Mouse (Mus musculus) neural tube, embryonic 15.5 days (tissue): ENCODE measurements around the gene Olfr131. TPM values are rescaled to one million over a fixed set of nuclear protein-coding genes. Genes with fewer than 3 reads are reported as not detected.
"Not testable (repeated sequence)": the region's sequence is repeated elsewhere in the genome, so short reads cannot be mapped to it uniquely, and the experiment has no call there.

Source experiments
- ATAC-seq: fragments of 200-750 bp; cut with Nextera tagmentation; 2 replicates; pipeline ENCODE4 v1.8.0; 2017; ENCODE audit warnings: mild to moderate bottlenecking, moderate TSS enrichment, moderate library complexity; ENCODE audit not compliant: low FRiP score
- H3K27ac ChIP-seq: fragments of 300-500 bp; sonication (generic); replicated peaks from 2 replicates; pipeline ENCODE4 v1.5.1; 2015; ENCODE audit warnings: mild to moderate bottlenecking, inconsistent platforms
- H3K27me3 ChIP-seq: fragments of 300-500 bp; sonication (generic); replicated peaks from 2 replicates; pipeline ENCODE4 v1.6.1; 2015; ENCODE audit warnings: inconsistent platforms
- H3K36me3 ChIP-seq: fragments of 300-500 bp; sonication (generic); 2 replicates; pipeline ENCODE4 v1.6.1; 2015; ENCODE audit warnings: inconsistent platforms
- H3K4me1 ChIP-seq: fragments of 300-500 bp; sonication (generic); 2 replicates; pipeline ENCODE4 v1.6.1; 2015; ENCODE audit warnings: inconsistent platforms
- H3K4me2 ChIP-seq: fragments of 300-500 bp; sonication (generic); 2 replicates; pipeline ENCODE4 v1.6.1; 2015; ENCODE audit warnings: inconsistent platforms, mild to moderate bottlenecking, moderate library complexity
- H3K4me3 ChIP-seq: fragments of 300-500 bp; sonication (generic); replicated peaks from 2 replicates; pipeline ENCODE4 v1.5.1; 2015; ENCODE audit warnings: mild to moderate bottlenecking, inconsistent platforms
- H3K9ac ChIP-seq: fragments of 300-500 bp; sonication (generic); replicated peaks from 2 replicates; pipeline ENCODE4 v1.6.1; 2015; ENCODE audit warnings: mild to moderate bottlenecking, inconsistent platforms
- H3K9me3 ChIP-seq: fragments of 300-500 bp; sonication (generic); replicated peaks from 2 replicates; pipeline ENCODE4 v1.6.1; 2016; ENCODE audit warnings: inconsistent platforms
- WGBS: fragments of 180-500 bp; shearing (Covaris S2); methylation state at CpG from one replicate; pipeline ENCODE4 v1.1.7; 2015; ENCODE audit warnings: mixed read lengths; 5-methylcytosine and 5-hydroxymethylcytosine counted together
- polyA plus RNA-seq: library from polyadenylated mRNA; unstranded; fragments of >200 nt; fragmentation: Nextera tagmentation; extraction: Ambion mirVana; gene quantifications from 2 replicates; pipeline ENCODE4 v1.2.1, GENCODE M21; 2015

Gene Olfr131
- not detected in 2 replicates for polyA plus RNA-seq

DNA sequence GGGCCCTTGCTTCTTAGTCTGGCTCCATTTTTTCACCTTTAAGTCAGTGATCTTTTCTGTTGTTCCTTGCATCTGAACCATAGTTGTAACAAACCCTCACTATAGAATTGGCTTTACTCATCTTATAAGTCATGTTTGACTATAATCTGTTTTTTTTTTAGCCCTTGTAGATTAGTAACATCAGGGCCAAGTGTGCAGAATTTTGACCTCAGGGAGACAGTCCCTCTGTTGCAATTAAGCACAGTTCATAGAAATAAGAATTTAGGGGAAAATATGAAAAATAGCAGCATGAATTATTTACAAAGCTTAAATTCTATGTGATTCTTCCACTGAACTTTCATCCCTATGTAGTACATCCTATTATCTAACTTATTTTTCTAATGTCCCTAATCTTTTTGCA is at the start of gene Olfr131:
Gene Olfr131, minus strand, starts transcription at position 101 of the 400 bp plus-strand sequence.
- Histone ChIP-seq H3K27ac (no peak within 1 kb of the TSS), H3K9me3 (no peaks in the 10 kb centered on the region), H3K4me1 (no peaks in the 10 kb centered on the region), H3K36me3 (no peaks in the 10 kb centered on the region), H3K4me3 (no peak within 1 kb of the TSS), H3K4me2 (no peak within 1 kb of the TSS), H3K27me3 (no peaks in the 10 kb centered on the region), H3K9ac (no peak within 1 kb of the TSS)
- no peak for ATAC-seq

DNA sequence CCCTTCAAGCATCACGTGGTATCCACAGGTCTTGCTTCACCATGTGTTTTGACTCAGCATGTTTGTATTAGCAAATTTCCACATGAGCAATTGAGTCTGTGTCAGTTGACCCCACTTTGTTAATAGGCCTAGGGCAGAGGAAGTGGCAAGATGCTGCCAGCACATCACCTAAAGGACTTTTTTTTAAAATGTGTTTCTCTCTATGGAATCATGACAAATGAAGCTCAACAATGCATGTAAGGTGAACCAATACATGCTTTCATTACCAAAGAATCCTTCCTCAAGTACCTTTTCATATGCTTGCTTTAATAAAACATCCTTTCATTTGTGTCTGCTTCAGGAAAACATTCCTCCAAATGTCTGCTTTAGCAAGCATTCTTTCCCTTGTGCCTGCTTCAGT is 45.9 kb upstream of the Olfr131 start, which contains the start of gene Olfr132:
Gene Olfr132, minus strand, starts transcription at position 101 of the 400 bp plus-strand sequence.
- Histone ChIP-seq H3K36me3 (no peaks in the 10 kb centered on the region), H3K4me1 (no peaks in the 10 kb centered on the region), H3K9ac (no peak within 1 kb of the TSS), H3K27me3 (no peaks in the 10 kb centered on the region), H3K4me2 (no peak within 1 kb of the TSS), H3K4me3 (no peak within 1 kb of the TSS), H3K9me3 (no peaks in the 10 kb centered on the region), H3K27ac (no peak within 1 kb of the TSS)
- WGBS: 79% methylated on average over 1 of the region's 1 CpGs
- ATAC-seq: no peak

DNA sequence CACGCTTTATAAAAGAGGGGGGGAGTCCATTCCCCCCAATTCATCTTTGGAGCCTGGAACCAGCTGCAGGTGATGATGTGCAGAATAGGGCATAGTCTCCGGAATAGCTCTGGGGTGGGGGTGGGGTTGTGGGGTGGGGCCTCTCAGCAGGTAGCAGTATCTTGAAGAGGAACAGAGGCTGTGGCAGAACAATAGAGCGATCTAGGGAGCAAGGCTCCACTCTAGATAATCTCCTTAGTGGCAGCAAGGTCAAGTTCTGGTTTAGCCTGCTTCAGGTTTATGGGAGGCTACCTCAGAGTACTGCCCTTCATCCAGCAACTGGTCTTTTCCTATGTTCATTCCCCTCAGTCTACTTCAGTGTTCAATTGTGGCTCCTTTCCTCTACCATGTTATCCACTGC is 36.9 kb upstream of the Olfr131 start:
- WGBS: 77% methylated on average over 3 of the region's 3 CpGs
- not testable (repeated sequence) for H3K36me3 ChIP-seq, H3K4me1 ChIP-seq, ATAC-seq, H3K4me2 ChIP-seq, H3K27ac ChIP-seq, H3K9ac ChIP-seq, H3K9me3 ChIP-seq, H3K27me3 ChIP-seq, H3K4me3 ChIP-seq

DNA sequence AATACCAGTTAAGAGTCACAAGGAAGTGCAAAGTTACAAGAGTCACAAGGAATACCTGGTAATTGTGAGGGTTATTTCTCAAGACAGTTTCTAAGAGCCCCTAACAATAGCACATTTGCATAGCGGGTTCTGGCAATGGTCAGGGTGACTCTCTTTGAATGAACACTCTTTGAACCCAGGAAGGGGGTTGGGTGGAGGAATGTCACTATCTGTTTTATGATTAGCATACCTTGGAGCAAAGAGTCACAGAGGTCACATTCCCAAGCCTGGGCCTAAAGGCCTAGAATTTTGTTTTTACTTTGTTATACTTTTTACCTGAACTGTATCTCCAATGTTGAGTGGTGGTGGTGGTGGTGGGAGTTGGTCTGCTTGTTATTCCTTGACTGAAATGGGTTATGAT is 35.7 kb upstream of the Olfr131 start:
- H3K36me3 ChIP-seq, H3K4me3 ChIP-seq, H3K9me3 ChIP-seq, H3K4me2 ChIP-seq, H3K27me3 ChIP-seq, H3K9ac ChIP-seq, ATAC-seq, H3K27ac ChIP-seq, H3K4me1 ChIP-seq: not testable (repeated sequence)
- 89% methylated on average over 1 of the region's 1 CpGs for WGBS

DNA sequence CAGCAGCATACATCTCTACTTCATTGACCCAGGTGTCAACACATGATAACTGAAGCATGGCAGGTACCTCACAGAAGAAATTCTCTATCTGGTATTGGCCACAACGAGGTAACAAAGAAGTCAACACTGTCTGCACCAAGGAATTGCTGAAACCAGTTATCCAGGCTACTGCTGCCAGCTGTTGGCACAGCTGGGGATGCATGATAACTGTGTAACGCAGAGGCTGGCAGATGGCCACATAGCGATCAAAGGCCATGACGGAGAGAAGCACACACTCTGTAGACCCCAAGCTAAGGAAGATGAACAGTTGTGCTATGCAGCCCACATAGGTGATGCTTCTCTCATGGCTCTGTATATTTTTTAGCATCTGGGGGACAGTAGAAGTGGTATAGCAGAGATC is 6.1 kb downstream of the Olfr131 start:
- Histone ChIP-seq H3K4me3 (no peak overlapping the region), H3K9me3 (no peaks in the 10 kb centered on the region), H3K9ac (no peak overlapping the region), H3K4me2 (no peak overlapping the region), H3K36me3 (no peaks in the 10 kb centered on the region), H3K4me1 (no peaks in the 10 kb centered on the region), H3K27ac (no peak overlapping the region), H3K27me3 (no peaks in the 10 kb centered on the region)
- ATAC-seq: no peak
- WGBS: 88% methylated on average over 4 of the region's 4 CpGs

DNA sequence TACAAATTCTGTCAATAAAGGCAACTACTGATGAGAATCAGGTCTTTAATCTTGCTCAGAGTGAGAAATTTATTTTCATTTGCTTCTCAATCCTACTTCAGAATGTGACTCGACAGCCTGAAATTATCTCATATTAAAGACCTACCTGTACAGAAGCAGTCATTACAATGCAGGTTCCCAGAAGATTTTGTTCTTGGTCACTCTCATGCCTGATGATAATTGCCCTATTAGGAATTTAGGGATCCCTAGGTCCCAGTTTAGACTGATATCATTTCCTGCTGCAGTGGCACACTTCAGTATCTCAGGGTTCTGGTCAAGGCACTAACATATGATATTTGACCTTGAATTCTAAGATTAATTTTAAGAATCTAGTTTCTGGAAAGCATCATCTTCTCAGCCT is 24.9 kb downstream of the Olfr131 start, which contains the start of gene Olfr130:
Gene Olfr130, plus strand, starts transcription at position 301 of the 400 bp plus-strand sequence.
- Histone ChIP-seq H3K4me1 (no peaks in the 10 kb centered on the region), H3K9me3 (no peaks in the 10 kb centered on the region), H3K4me3 (no peak within 1 kb of the TSS), H3K9ac (no peak within 1 kb of the TSS), H3K36me3 (no peaks in the 10 kb centered on the region), H3K27me3 (no peaks in the 10 kb centered on the region), H3K27ac (no peak within 1 kb of the TSS), H3K4me2 (no peak within 1 kb of the TSS)
- 88% methylated on average over 1 of the region's 1 CpGs for WGBS
- ATAC-seq: no peak

DNA sequence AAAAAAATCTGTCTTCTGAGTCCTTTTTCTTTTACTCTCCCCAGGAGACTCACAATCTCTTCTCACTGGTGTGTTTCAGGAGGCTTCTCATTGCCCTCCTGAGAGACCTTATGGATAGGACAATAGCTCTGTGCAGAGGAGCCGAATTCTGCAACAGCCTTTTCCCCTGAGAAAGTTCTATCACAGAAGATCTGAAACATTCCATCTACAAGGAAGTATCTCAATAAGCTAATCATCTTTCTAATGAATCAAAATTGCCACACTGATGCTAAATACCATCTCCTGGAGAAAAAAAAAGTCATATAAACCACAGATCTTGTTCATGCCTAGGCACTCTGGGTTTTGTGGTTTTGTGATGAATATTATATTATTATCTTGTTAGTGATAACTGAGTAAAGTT is 28.5 kb downstream of the Olfr131 start, which contains the start of gene Olfr129:
Gene Olfr129, minus strand, starts transcription at position 101 of the 400 bp plus-strand sequence.
- no peak within 1 kb of the TSS for H3K27ac ChIP-seq
- WGBS: 67% methylated on average over 1 of the region's 1 CpGs

More for the DNA sequence above, 28.5 kb downstream of the Olfr131 start, which contains the start of gene Olfr129:
- Histone ChIP-seq H3K4me3 (no peak within 1 kb of the TSS), H3K4me2 (no peak within 1 kb of the TSS), H3K9me3 (no peaks in the 10 kb centered on the region), H3K36me3 (no peaks in the 10 kb centered on the region), H3K9ac (no peak within 1 kb of the TSS), H3K4me1 (no peaks in the 10 kb centered on the region), H3K27me3 (no peaks in the 10 kb centered on the region)
- no peak for ATAC-seq

Other genes starting within 250 kb of the Olfr131 start
- not detected in 2 replicates for gene Olfr126, start 241.2 kb downstream of the Olfr131 start, polyA plus RNA-seq
- not detected in 2 replicates for gene Olfr127, start 188.3 kb downstream of the Olfr131 start, polyA plus RNA-seq
- gene Olfr128, start 168.1 kb downstream of the Olfr131 start, polyA plus RNA-seq: not detected in 2 replicates
- gene Olfr761, start 135.6 kb downstream of the Olfr131 start, polyA plus RNA-seq: not detected in 2 replicates
- gene Olfr129, start 28.6 kb downstream of the Olfr131 start, polyA plus RNA-seq: not detected in 2 replicates
- not detected in 2 replicates for gene Olfr130, start 24.8 kb downstream of the Olfr131 start, polyA plus RNA-seq
- gene Olfr132, start 45.8 kb upstream of the Olfr131 start, polyA plus RNA-seq: not detected in 2 replicates
- not detected in 2 replicates for gene Olfr133, start 56.6 kb upstream of the Olfr131 start, polyA plus RNA-seq
- not detected in 2 replicates for gene Olfr134, start 82.7 kb upstream of the Olfr131 start, polyA plus RNA-seq
- not detected in 2 replicates for gene Olfr135, start 115.6 kb upstream of the Olfr131 start, polyA plus RNA-seq
- gene Olfr138, start 172.3 kb upstream of the Olfr131 start, polyA plus RNA-seq: not detected in 2 replicates
- not detected in 2 replicates for gene Olfr137, start 218.9 kb upstream of the Olfr131 start, polyA plus RNA-seq
- not detected in 2 replicates for gene Olfr136, start 241.1 kb upstream of the Olfr131 start, polyA plus RNA-seq